Mouse (Mus musculus): ENCODE results near the gene 1700040F15Rik. TPM values are rescaled to one million over a fixed set of nuclear protein-coding genes. Genes with fewer than 3 reads are reported as not detected.
"Not testable (repeated sequence)": the region's sequence is repeated elsewhere in the genome, so short reads cannot be mapped to it uniquely, and the experiment has no call there.

1700040F15Rik gene
- polyA plus RNA-seq (2015; fragmentation: Nextera tagmentation; extraction: Ambion mirVana), result not detected in 2 replicates

- not testable (repeated sequence) for H3K27ac ChIP-seq; H3K27me3 ChIP-seq; H3K4me1 ChIP-seq; H3K9me3 ChIP-seq; H3K4me3 ChIP-seq; H3K4me2 ChIP-seq (replicated peaks); ATAC-seq (ENCODE audit: low FRiP score, low read depth); H3K36me3 ChIP-seq; H3K9ac ChIP-seq
- no CpG with 5 or more reads among the region's 8 CpGs for WGBS
Observed at GRCm38 (mm10) chrY:61101947-61102346, at the start of gene 1700040F15Rik. Gene 1700040F15Rik, plus strand, starts transcription at chrY:61102247.
